Mouse (Mus musculus) lung, embryonic 16.5 days (tissue): ENCODE results near the gene Aaas. TPM values are rescaled to one million over a fixed set of nuclear protein-coding genes. Genes with fewer than 3 reads are reported as not detected.
A peak's percentile ranks its signal among the peaks of the same experiment; 100 is the strongest.
"Not testable (repeated sequence)": the region's sequence is repeated elsewhere in the genome, so short reads cannot be mapped to it uniquely, and the experiment has no call there.

Experiments
- ATAC-seq: fragments of 200-750 bp; cut with Nextera tagmentation; 2 replicates; pipeline ENCODE4 v1.8.0; 2017; ENCODE audit warnings: low read depth, mild to moderate bottlenecking, moderate library complexity
- H3K27ac ChIP-seq: fragments of 300-500 bp; sonication (generic); 2 replicates; pipeline ENCODE4 v1.5.1; 2014; ENCODE audit warnings: mild to moderate bottlenecking, control low read depth, low read length
- H3K27me3 ChIP-seq: fragments of 300-500 bp; sonication (generic); 2 replicates; pipeline ENCODE4 v1.6.1; 2014; ENCODE audit warnings: low read depth, low read length, mixed read lengths; ENCODE audit not compliant: control insufficient read depth, insufficient read depth
- H3K36me3 ChIP-seq: fragments of 300-500 bp; sonication (generic); 2 replicates; pipeline ENCODE4 v1.6.1; 2014; ENCODE audit warnings: low read length; ENCODE audit not compliant: control insufficient read depth, insufficient read depth
- H3K4me1 ChIP-seq: fragments of 300-500 bp; sonication (generic); replicated peaks from 2 replicates; pipeline ENCODE4 v1.6.1; 2014; ENCODE audit warnings: low read length, mixed read lengths; ENCODE audit not compliant: control insufficient read depth, insufficient read depth
- H3K4me2 ChIP-seq: fragments of 300-500 bp; sonication (generic); 2 replicates; pipeline ENCODE4 v1.6.1; 2014; ENCODE audit warnings: low read depth, low read length, control low read depth
- H3K4me3 ChIP-seq: fragments of 300-500 bp; sonication (generic); 2 replicates; pipeline ENCODE4 v1.5.1; 2014; ENCODE audit warnings: mild to moderate bottlenecking, low read length, control low read depth
- H3K9ac ChIP-seq: fragments of 300-500 bp; sonication (generic); 2 replicates; pipeline ENCODE4 v1.6.1; 2014; ENCODE audit warnings: low read length, control low read depth
- H3K9me3 ChIP-seq: fragments of 300-500 bp; sonication (generic); 2 replicates; pipeline ENCODE4 v1.6.1; 2016; ENCODE audit warnings: low read length; ENCODE audit not compliant: control insufficient read depth
- WGBS: fragments of 180-500 bp; shearing (Covaris S2); extraction: QIAGEN DNeasy Blood & Tissue Kit; methylation state at CpG from one replicate; pipeline ENCODE4 v1.1.7; 2014; 5-methylcytosine and 5-hydroxymethylcytosine counted together
- polyA plus RNA-seq: library from polyadenylated mRNA; unstranded; fragments of >200 nt; fragmentation: Nextera tagmentation; extraction: Ambion mirVana; gene quantifications from 2 replicates; pipeline ENCODE4 v1.2.1, GENCODE M21; 2015

Aaas gene
- polyA plus RNA-seq, 1 experiment from 2014 or later, result 80.3 TPM

- Histone ChIP-seq H3K4me2 (no peak overlapping the region), H3K27me3 (no peaks in the 10 kb centered on the region), H3K36me3 (peaks cover 26% of the 10 kb centered on the region), H3K4me3 (no peak overlapping the region), H3K9me3 (no peaks in the 10 kb centered on the region), H3K27ac (no peak overlapping the region), H3K9ac (no peak overlapping the region), H3K4me1 (peaks cover 9% of the 10 kb centered on the region)
- WGBS, result 66% methylated on average over 4 of the region's 4 CpGs
- no peak for ATAC-seq
These were observed 4.1 kb downstream of the Aaas start for GRCm38 (mm10) chr15:102346444-102346843.

GRCm38 (mm10) chr15:102344490-102344889 is 6.1 kb downstream of the Aaas start:
- Histone ChIP-seq H3K36me3 (peaks cover 29% of the 10 kb centered on the region), H3K9ac (no peak overlapping the region), H3K27ac (no peak overlapping the region), H3K27me3 (no peaks in the 10 kb centered on the region), H3K4me1 (no peaks in the 10 kb centered on the region; the same call in 1 of the 2 replicates), H3K4me3 (no peak overlapping the region), H3K9me3 (no peaks in the 10 kb centered on the region), H3K4me2 (no peak overlapping the region)
- ATAC-seq, result no peak
- 94% methylated on average over 3 of the region's 3 CpGs for WGBS

- WGBS, result 10% methylated on average over 1 of the region's 1 CpGs
- peaks cover 35% of the 10 kb centered on the region for H3K36me3 ChIP-seq
- no peak for ATAC-seq
These were observed 9.0 kb downstream of the Aaas start for GRCm38 (mm10) chr15:102341580-102341979.

GRCm38 (mm10) chr15:102339612-102340011 is 11.0 kb downstream of the Aaas start:
- Histone ChIP-seq H3K36me3 (peaks cover 32% of the 10 kb centered on the region), H3K9ac (no peak overlapping the region), H3K4me1 (no peaks in the 10 kb centered on the region), H3K9me3 (no peaks in the 10 kb centered on the region), H3K4me2 (no peak overlapping the region), H3K27ac (no peak overlapping the region), H3K4me3 (no peak overlapping the region), H3K27me3 (no peaks in the 10 kb centered on the region)
- 52% methylated on average over 5 of the region's 5 CpGs for WGBS
- ATAC-seq, result no peak

More at GRCm38 (mm10) chr15:102341580-102341979, 9.0 kb downstream of the Aaas start:
- Histone ChIP-seq H3K27ac (no peak overlapping the region), H3K27me3 (no peaks in the 10 kb centered on the region), H3K4me2 (no peak overlapping the region), H3K9me3 (no peaks in the 10 kb centered on the region), H3K4me3 (no peak overlapping the region), H3K4me1 (no peaks in the 10 kb centered on the region), H3K9ac (no peak overlapping the region)

- H3K27ac ChIP-seq, result no peak overlapping the region
- no peak for ATAC-seq
- 86% methylated on average over 4 of the region's 4 CpGs for WGBS
These were observed 13.6 kb downstream of the Aaas start for GRCm38 (mm10) chr15:102336946-102337345.

GRCm38 (mm10) chr15:102335925-102336324 is 14.6 kb downstream of the Aaas start:
- H3K27me3 ChIP-seq, H3K4me2 ChIP-seq, H3K9me3 ChIP-seq, ATAC-seq, H3K27ac ChIP-seq, H3K9ac ChIP-seq, H3K4me3 ChIP-seq: not testable (repeated sequence)
- WGBS, result 91% methylated on average over 5 of the region's 5 CpGs
- peaks cover 36% of the 10 kb centered on the region for H3K36me3 ChIP-seq
- peaks cover 17% of the 10 kb centered on the region for H3K4me1 ChIP-seq

More at GRCm38 (mm10) chr15:102336946-102337345, 13.6 kb downstream of the Aaas start:
- Histone ChIP-seq H3K4me2 (no peak overlapping the region), H3K4me1 (peaks cover 11% of the 10 kb centered on the region), H3K27me3 (no peaks in the 10 kb centered on the region), H3K4me3 (no peak overlapping the region), H3K9ac (no peak overlapping the region), H3K36me3 (peaks cover 36% of the 10 kb centered on the region), H3K9me3 (no peaks in the 10 kb centered on the region)

- Histone ChIP-seq H3K9ac (no peak overlapping the region), H3K27me3 (no peaks in the 10 kb centered on the region), H3K36me3 (peaks cover 37% of the 10 kb centered on the region), H3K4me2 (no peak overlapping the region), H3K4me1 (peaks cover 17% of the 10 kb centered on the region), H3K27ac (no peak overlapping the region), H3K4me3 (no peak overlapping the region), H3K9me3 (no peaks in the 10 kb centered on the region)
- no peak for ATAC-seq
- 83% methylated on average over 8 of the region's 8 CpGs for WGBS
These were observed 15.3 kb downstream of the Aaas start for GRCm38 (mm10) chr15:102335254-102335653.

GRCm38 (mm10) chr15:102331610-102332015 is 19.0 kb downstream of the Aaas start, which contains the start of gene Myg1:
TSS of gene Myg1 (plus strand) at chr15:102331709.
- H3K4me3 ChIP-seq, result peak within 1 kb of the TSS; percentile 76

GRCm38 (mm10) chr15:102326892-102327291 is 23.7 kb downstream of the Aaas start:
- Histone ChIP-seq H3K4me3 (peak overlapping the region; percentile 68), H3K27me3 (no peaks in the 10 kb centered on the region), H3K9me3 (no peaks in the 10 kb centered on the region), H3K36me3 (peaks cover 29% of the 10 kb centered on the region), H3K4me1 (peaks cover 12% of the 10 kb centered on the region), H3K27ac (no peak overlapping the region), H3K4me2 (peak overlapping the region; percentile 75), H3K9ac (peak overlapping the region; percentile 76)
- ATAC-seq, result no peak
- WGBS, result 50% methylated on average over 8 of the region's 8 CpGs

More at GRCm38 (mm10) chr15:102331610-102332015, 19.0 kb downstream of the Aaas start, which contains the start of gene Myg1:
- peaks cover 21% of the 10 kb centered on the region for H3K4me1 ChIP-seq
- H3K27ac ChIP-seq, result peak within 1 kb of the TSS; percentile 81
- H3K9me3 ChIP-seq, result no peaks in the 10 kb centered on the region
- peak within 1 kb of the TSS; percentile 70 for H3K4me2 ChIP-seq
- peaks cover 31% of the 10 kb centered on the region for H3K36me3 ChIP-seq
- under 1% methylated on average over 30 of the region's 30 CpGs for WGBS
- ATAC-seq, result peak; percentile 94
- H3K27me3 ChIP-seq, result no peaks in the 10 kb centered on the region
- H3K9ac ChIP-seq, result peak within 1 kb of the TSS; percentile 76
